Mouse (Mus musculus) midbrain, embryonic 15.5 days (tissue): ENCODE data around the gene Gse1. TPM values are rescaled to one million over a fixed set of nuclear protein-coding genes. Genes with fewer than 3 reads are reported as not detected.
A peak's percentile ranks its signal among the peaks of the same experiment; 100 is the strongest.

Source experiments
- ATAC-seq: fragments of 200-750 bp; cut with Nextera tagmentation; replicated peaks from 2 replicates; pipeline ENCODE4 v1.8.0; 2017; ENCODE audit warnings: moderate TSS enrichment
- H3K27ac ChIP-seq: fragments of 300-500 bp; sonication (generic); 2 replicates; pipeline ENCODE4 v1.5.1; 2015; ENCODE audit warnings: mild to moderate bottlenecking, inconsistent platforms
- H3K27me3 ChIP-seq: fragments of 300-500 bp; sonication (generic); replicated peaks from 2 replicates; pipeline ENCODE4 v1.6.1; 2015; ENCODE audit warnings: inconsistent platforms
- H3K36me3 ChIP-seq: fragments of 300-500 bp; sonication (generic); replicated peaks from 2 replicates; pipeline ENCODE4 v1.6.1; 2015; ENCODE audit warnings: inconsistent platforms
- H3K4me1 ChIP-seq: fragments of 300-500 bp; sonication (generic); 2 replicates; pipeline ENCODE4 v1.6.1; 2015; ENCODE audit warnings: inconsistent platforms
- H3K4me2 ChIP-seq: fragments of 300-500 bp; sonication (generic); 2 replicates; pipeline ENCODE4 v1.6.1; 2015; ENCODE audit warnings: inconsistent platforms, mild to moderate bottlenecking, moderate library complexity
- H3K4me3 ChIP-seq: fragments of 300-500 bp; sonication (generic); 2 replicates; pipeline ENCODE4 v1.5.1; 2015; ENCODE audit warnings: mild to moderate bottlenecking, inconsistent platforms
- H3K9ac ChIP-seq: fragments of 300-500 bp; sonication (generic); 2 replicates; pipeline ENCODE4 v1.6.1; 2015; ENCODE audit warnings: mild to moderate bottlenecking, inconsistent platforms
- H3K9me3 ChIP-seq: fragments of 300-500 bp; sonication (generic); 2 replicates; pipeline ENCODE4 v1.6.1; 2016; ENCODE audit warnings: inconsistent platforms
- WGBS: fragments of 180-500 bp; shearing (Covaris S2); methylation state at CpG from one replicate; pipeline ENCODE4 v1.1.7; 2015; ENCODE audit warnings: mixed read lengths; 5-methylcytosine and 5-hydroxymethylcytosine counted together
- polyA plus RNA-seq: library from polyadenylated mRNA; unstranded; fragments of >200 nt; fragmentation: Nextera tagmentation; extraction: Ambion mirVana; gene quantifications from 2 replicates; pipeline ENCODE4 v1.2.1, GENCODE M21; 2015

The Gse1 gene
- polyA plus RNA-seq, 1 experiment from 2014 or later, result 21.2 TPM

GRCm38 (mm10) chr8:120336909-120337555 lies 108.8 kb downstream of the Gse1 start:
- H3K9me3 ChIP-seq, result no peaks in the 10 kb centered on the region
- no peaks in the 10 kb centered on the region for H3K27me3 ChIP-seq
- no peaks in the 10 kb centered on the region for H3K36me3 ChIP-seq
- no peak overlapping the region for H3K4me2 ChIP-seq
- no peak overlapping the region for H3K9ac ChIP-seq
- H3K4me1 ChIP-seq, result peaks cover 54% of the 10 kb centered on the region
- peak overlapping the region; percentile 86; the same call in 1 of the 2 replicates for H3K27ac ChIP-seq
- 37% methylated on average over 5 of the region's 5 CpGs for whole genome bisulfite sequencing
- no peak for ATAC-seq
- H3K4me3 ChIP-seq, result no peak overlapping the region

- Histone ChIP-seq H3K4me2 (no peak overlapping the region), H3K27ac (no peak overlapping the region), H3K9ac (no peak overlapping the region), H3K27me3 (no peaks in the 10 kb centered on the region), H3K4me1 (peaks cover 59% of the 10 kb centered on the region), H3K36me3 (no peaks in the 10 kb centered on the region), H3K9me3 (no peaks in the 10 kb centered on the region), H3K4me3 (no peak overlapping the region)
- 50% methylated on average over 5 of the region's 5 CpGs for WGBS
- ATAC-seq, result no peak
Measured at GRCm38 (mm10) chr8:120337627-120338026, 109.4 kb downstream of the Gse1 start.

- Histone ChIP-seq H3K4me2 (no peak overlapping the region), H3K9me3 (no peaks in the 10 kb centered on the region), H3K4me1 (peaks cover 69% of the 10 kb centered on the region), H3K4me3 (no peak overlapping the region), H3K36me3 (no peaks in the 10 kb centered on the region), H3K27ac (no peak overlapping the region), H3K9ac (no peak overlapping the region), H3K27me3 (no peaks in the 10 kb centered on the region)
- ATAC-seq, result no peak
- WGBS, result 96% methylated on average over 7 of the region's 7 CpGs
Measured at GRCm38 (mm10) chr8:120338678-120339077, 110.4 kb downstream of the Gse1 start.

- no peak overlapping the region for H3K27ac ChIP-seq
- H3K9me3 ChIP-seq, result no peaks in the 10 kb centered on the region
- no peak overlapping the region for H3K4me3 ChIP-seq
- no peak overlapping the region for H3K9ac ChIP-seq
- H3K4me2 ChIP-seq, result no peak overlapping the region
- H3K27me3 ChIP-seq, result no peaks in the 10 kb centered on the region
- peaks cover 75% of the 10 kb centered on the region for H3K4me1 ChIP-seq
- ATAC-seq, result no peak
- no peaks in the 10 kb centered on the region for H3K36me3 ChIP-seq
- 37% methylated on average over 7 of the region's 8 CpGs for WGBS
Measured at GRCm38 (mm10) chr8:120339743-120340142, 111.5 kb downstream of the Gse1 start.

- H3K4me3 ChIP-seq, result no peak overlapping the region
- H3K27ac ChIP-seq, result peak overlapping the region; percentile 2; the same call in 1 of the 2 replicates
- H3K9me3 ChIP-seq, result no peaks in the 10 kb centered on the region
- H3K9ac ChIP-seq, result no peak overlapping the region
- no peaks in the 10 kb centered on the region for H3K36me3 ChIP-seq
- ATAC-seq, result no peak
- H3K4me1 ChIP-seq, result peaks cover 71% of the 10 kb centered on the region
- WGBS, result 40% methylated on average over 10 of the region's 10 CpGs
- H3K27me3 ChIP-seq, result no peaks in the 10 kb centered on the region
- H3K4me2 ChIP-seq, result no peak overlapping the region
Measured at GRCm38 (mm10) chr8:120341124-120341523, 112.9 kb downstream of the Gse1 start.

GRCm38 (mm10) chr8:120342847-120343548 lies 114.7 kb downstream of the Gse1 start:
- no peaks in the 10 kb centered on the region for H3K27me3 ChIP-seq
- ATAC-seq, result no peak
- 42% methylated on average over 7 of the region's 7 CpGs for WGBS
- peak overlapping the region; percentile 35 for H3K27ac ChIP-seq
- no peak overlapping the region for H3K4me2 ChIP-seq
- H3K36me3 ChIP-seq, result no peaks in the 10 kb centered on the region
- no peaks in the 10 kb centered on the region for H3K9me3 ChIP-seq
- peaks cover 70% of the 10 kb centered on the region for H3K4me1 ChIP-seq
- no peak overlapping the region for H3K9ac ChIP-seq
- H3K4me3 ChIP-seq, result no peak overlapping the region

GRCm38 (mm10) chr8:120343582-120343981 lies 115.3 kb downstream of the Gse1 start:
- Histone ChIP-seq H3K9me3 (no peaks in the 10 kb centered on the region), H3K36me3 (no peaks in the 10 kb centered on the region), H3K27me3 (no peaks in the 10 kb centered on the region), H3K4me2 (no peak overlapping the region), H3K9ac (no peak overlapping the region), H3K27ac (peak overlapping the region; percentile 35), H3K4me3 (no peak overlapping the region), H3K4me1 (peaks cover 76% of the 10 kb centered on the region)
- 47% methylated on average over 12 of the region's 12 CpGs for WGBS
- ATAC-seq, result no peak

- H3K4me1 ChIP-seq, result peaks cover 82% of the 10 kb centered on the region
- H3K4me3 ChIP-seq, result no peak overlapping the region
- no peaks in the 10 kb centered on the region for H3K27me3 ChIP-seq
- H3K9me3 ChIP-seq, result no peaks in the 10 kb centered on the region
- H3K36me3 ChIP-seq, result no peaks in the 10 kb centered on the region
- H3K9ac ChIP-seq, result no peak overlapping the region
- peak overlapping the region; percentile 32 for H3K27ac ChIP-seq
- WGBS, result 23% methylated on average over 4 of the region's 4 CpGs
- H3K4me2 ChIP-seq, result no peak overlapping the region
- no peak for ATAC-seq
Measured at GRCm38 (mm10) chr8:120344166-120344565, 115.9 kb downstream of the Gse1 start.

- no peaks in the 10 kb centered on the region for H3K9me3 ChIP-seq
- no peaks in the 10 kb centered on the region for H3K27me3 ChIP-seq
- H3K36me3 ChIP-seq, result no peaks in the 10 kb centered on the region
- H3K4me3 ChIP-seq, result no peak overlapping the region
- H3K27ac ChIP-seq, result peak overlapping the region; percentile 32
- no peak overlapping the region for H3K4me2 ChIP-seq
- 19% methylated on average over 13 of the region's 13 CpGs for WGBS
- peaks cover 82% of the 10 kb centered on the region for H3K4me1 ChIP-seq
- no peak for ATAC-seq
- H3K9ac ChIP-seq, result no peak overlapping the region
Measured at GRCm38 (mm10) chr8:120344583-120344982, 116.3 kb downstream of the Gse1 start.

GRCm38 (mm10) chr8:120347734-120348341 lies 119.6 kb downstream of the Gse1 start:
- H3K27me3 ChIP-seq, result no peaks in the 10 kb centered on the region
- 25% methylated on average over 21 of the region's 21 CpGs for WGBS
- ATAC-seq, result peak; percentile 57
- no peaks in the 10 kb centered on the region for H3K9me3 ChIP-seq
- peak overlapping the region; percentile 68 for H3K27ac ChIP-seq
- peaks cover 74% of the 10 kb centered on the region for H3K4me1 ChIP-seq
- H3K36me3 ChIP-seq, result no peaks in the 10 kb centered on the region
- no peak overlapping the region for H3K4me2 ChIP-seq
- no peak overlapping the region for H3K4me3 ChIP-seq
- H3K9ac ChIP-seq, result no peak overlapping the region

- H3K4me1 ChIP-seq, result peaks cover 73% of the 10 kb centered on the region
- H3K27me3 ChIP-seq, result no peaks in the 10 kb centered on the region
- ATAC-seq, result no peak
- H3K36me3 ChIP-seq, result no peaks in the 10 kb centered on the region
- no peak overlapping the region for H3K4me3 ChIP-seq
- 0 out of 2 replicates have a peak overlapping the region, but pooled peaks have one; percentile 68 for H3K27ac ChIP-seq
- WGBS, result 18% methylated on average over 11 of the region's 11 CpGs
- H3K4me2 ChIP-seq, result no peak overlapping the region
- no peak overlapping the region for H3K9ac ChIP-seq
- H3K9me3 ChIP-seq, result no peaks in the 10 kb centered on the region
Measured at GRCm38 (mm10) chr8:120348922-120349321, 120.7 kb downstream of the Gse1 start.

GRCm38 (mm10) chr8:120351332-120352071 lies 123.2 kb downstream of the Gse1 start:
- H3K4me1 ChIP-seq, result peaks cover 64% of the 10 kb centered on the region
- ATAC-seq, result no peak
- H3K9ac ChIP-seq, result no peak overlapping the region
- H3K4me2 ChIP-seq, result no peak overlapping the region
- H3K9me3 ChIP-seq, result no peaks in the 10 kb centered on the region
- H3K36me3 ChIP-seq, result no peaks in the 10 kb centered on the region
- no peak overlapping the region for H3K4me3 ChIP-seq
- WGBS, result 62% methylated on average over 7 of the region's 7 CpGs
- no peak overlapping the region for H3K27ac ChIP-seq
- H3K27me3 ChIP-seq, result no peaks in the 10 kb centered on the region
